Mouse (Mus musculus): ENCODE data around the gene Zfp941.

DNA sequence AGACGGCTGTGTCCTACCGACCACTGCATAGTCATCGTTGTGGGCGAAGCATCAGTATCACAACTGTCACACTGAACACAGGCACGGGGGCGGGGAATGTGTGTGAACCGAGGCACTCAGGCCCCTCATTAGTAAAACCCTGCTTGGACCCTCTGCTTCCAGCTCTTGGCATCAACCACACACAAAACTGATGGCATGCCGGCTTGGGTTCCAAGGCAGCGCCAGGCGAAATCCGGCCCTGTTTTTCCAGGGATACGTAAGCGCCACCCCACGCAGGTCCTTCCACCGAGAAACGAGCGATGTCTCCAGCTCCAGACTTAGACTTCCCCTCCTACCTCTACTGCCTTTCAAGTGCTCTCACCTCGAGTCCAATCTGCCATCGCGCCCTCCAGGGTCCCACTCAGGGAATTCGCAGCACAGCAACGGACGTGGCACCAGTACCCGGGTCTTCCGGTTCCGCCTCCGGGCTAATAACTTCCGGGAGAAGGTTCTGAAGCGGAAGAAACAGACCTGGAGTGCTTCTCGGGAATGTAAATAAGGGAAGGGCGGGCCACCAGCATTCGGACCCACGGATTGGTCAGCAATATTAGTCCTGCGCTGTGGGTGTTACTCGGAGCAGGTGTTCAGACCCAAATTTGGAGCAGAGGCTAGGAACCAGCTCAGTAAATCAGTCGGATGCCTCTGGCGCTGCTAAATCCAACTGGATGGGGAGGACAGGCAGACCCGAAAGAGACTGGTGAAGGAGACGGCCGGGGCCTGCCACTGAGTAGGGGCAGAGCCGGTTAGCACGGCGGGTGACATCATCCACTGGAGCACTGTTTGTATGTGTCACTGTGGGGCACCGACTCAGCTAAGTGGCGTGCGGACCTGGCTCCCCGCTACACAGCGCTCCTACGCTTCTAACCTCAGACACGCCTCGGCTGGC, 34.1 kb upstream of the Zfp941 start, which contains the start of gene Gm45785:
- TF ChIP-seq CTCF (conservative IDR thresholded peaks at IDR 0.05; ENCODE audit: low read length): no peak
- no peak for TF ChIP-seq POU5F1 (IDR thresholded peaks at IDR 0.05; ENCODE audit: borderline replicate concordance, low read length)
- no peak for TF ChIP-seq NANOG (IDR thresholded peaks at IDR 0.05; ENCODE audit: borderline replicate concordance, low read length)

Measured in E14TG2a.4 (cell line).